Mouse (Mus musculus) embryonic facial prominence, embryonic 14.5 days (tissue): Measurements from ENCODE around the gene Skor1. TPM values are rescaled to one million over a fixed set of nuclear protein-coding genes. Genes with fewer than 3 reads are reported as not detected.

ENCODE experiments used
- ATAC-seq: fragments of 200-750 bp; cut with Nextera tagmentation; 2 replicates; pipeline ENCODE4 v1.8.0; 2017; ENCODE audit warnings: low read depth, moderate number of reproducible peaks, moderate TSS enrichment
- DNase-seq: peaks from one replicate; pipeline ENCODE4 v3.0.0-alpha.2; 2015; ENCODE audit warnings: low spot score
- H3K27ac ChIP-seq: fragments of 300-500 bp; sonication (generic); replicated peaks from 2 replicates; pipeline ENCODE4 v1.5.1; 2014; ENCODE audit warnings: low read depth, mild to moderate bottlenecking, low read length, moderate library complexity
- H3K27me3 ChIP-seq: fragments of 300-500 bp; sonication (generic); replicated peaks from 2 replicates; pipeline ENCODE4 v1.6.1; 2014; ENCODE audit warnings: low read length; ENCODE audit not compliant: control insufficient read depth, insufficient read depth
- H3K36me3 ChIP-seq: fragments of 300-500 bp; sonication (generic); 2 replicates; pipeline ENCODE4 v1.6.1; 2014; ENCODE audit warnings: low read length, mixed read lengths; ENCODE audit not compliant: control insufficient read depth, insufficient read depth
- H3K4me1 ChIP-seq: fragments of 300-500 bp; sonication (generic); 2 replicates; pipeline ENCODE4 v1.6.1; 2014; ENCODE audit warnings: antibody characterized with exemption, low read length; ENCODE audit not compliant: control insufficient read depth, insufficient read depth
- H3K4me2 ChIP-seq: fragments of 300-500 bp; sonication (generic); 2 replicates; pipeline ENCODE4 v1.6.1; 2014; ENCODE audit warnings: low read depth, mild to moderate bottlenecking, low read length, moderate library complexity, mixed read lengths
- H3K4me3 ChIP-seq: fragments of 300-500 bp; sonication (generic); 2 replicates; pipeline ENCODE4 v1.5.1; 2014; ENCODE audit warnings: low read depth, mild to moderate bottlenecking, low read length
- H3K9ac ChIP-seq: fragments of 300-500 bp; sonication (generic); 2 replicates; pipeline ENCODE4 v1.6.1; 2014; ENCODE audit warnings: low read depth, mild to moderate bottlenecking, low read length, moderate library complexity, mixed read lengths
- H3K9me3 ChIP-seq: fragments of 300-500 bp; sonication (generic); 2 replicates; pipeline ENCODE4 v1.6.1; 2016; ENCODE audit warnings: low read length; ENCODE audit not compliant: control insufficient read depth
- WGBS: fragments of 180-500 bp; shearing (Covaris S2); extraction: QIAGEN DNeasy Blood & Tissue Kit; methylation state at CpG from one replicate; pipeline ENCODE4 v1.1.7; 2014; 5-methylcytosine and 5-hydroxymethylcytosine counted together
- polyA plus RNA-seq: library from polyadenylated mRNA; unstranded; fragments of >200 nt; fragmentation: Nextera tagmentation; extraction: Ambion mirVana; gene quantifications from 2 replicates; pipeline ENCODE4 v1.2.1, GENCODE M21; 2014

Gene Skor1
- polyA plus RNA-seq, 1 experiment from 2014 or later = 0.04 TPM

DNA sequence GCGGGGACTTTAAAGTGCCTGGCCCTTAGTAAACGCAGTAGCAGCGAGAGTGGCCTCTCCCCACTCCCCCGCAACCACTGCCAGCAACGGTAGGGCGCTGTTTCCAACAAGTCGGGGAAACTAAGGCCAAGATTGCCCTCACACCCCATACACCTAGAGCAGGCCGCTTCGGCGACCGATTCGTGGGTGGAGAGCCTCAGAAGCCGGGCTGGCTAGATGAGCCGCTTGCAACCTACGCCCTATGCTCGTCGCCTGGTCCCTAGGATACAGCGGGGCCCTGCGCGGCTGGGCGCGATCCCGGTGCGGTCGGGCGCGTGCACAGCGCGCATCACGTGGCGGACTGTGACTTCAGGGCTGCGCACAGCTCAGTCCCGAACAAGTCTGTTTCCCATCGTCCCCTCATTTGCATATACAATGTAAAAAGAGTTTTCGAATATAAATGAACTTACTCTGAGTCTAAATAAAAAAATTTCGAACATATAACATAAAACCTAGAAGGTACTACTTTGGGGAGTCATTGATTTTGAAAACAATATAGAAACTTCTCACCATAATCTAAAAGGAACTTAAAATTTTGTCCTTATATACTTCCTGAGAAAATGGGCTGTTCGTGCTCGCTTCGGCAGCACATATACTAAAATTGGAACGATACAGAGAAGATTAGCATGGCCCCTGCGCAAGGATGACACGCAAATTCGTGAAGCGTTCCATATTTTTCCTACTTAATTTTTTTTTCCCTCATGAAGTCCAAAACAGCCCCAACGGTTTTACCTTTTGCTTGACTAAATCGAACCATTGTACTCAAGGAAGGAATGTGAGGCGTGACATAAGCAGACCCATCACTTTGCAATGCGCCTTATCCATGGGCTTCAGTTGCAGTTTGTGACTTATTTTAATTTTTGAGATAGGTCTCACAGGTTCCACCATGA is 15.8 kb downstream of the Skor1 start:
- Histone ChIP-seq H3K9me3 (no peaks in the 10 kb centered on the region), H3K4me3 (peak overlapping the region; percentile 64), H3K36me3 (no peaks in the 10 kb centered on the region), H3K27me3 (peaks cover 48% of the 10 kb centered on the region), H3K27ac (peak overlapping the region; percentile 86), H3K9ac (peak overlapping the region; percentile 74), H3K4me1 (no peaks in the 10 kb centered on the region), H3K4me2 (peak overlapping the region; percentile 63)
- peak; percentile 97 for DNase-seq
- peak; percentile 99 for ATAC-seq
- 2% methylated on average over 48 of the region's 48 CpGs for WGBS

- peak; percentile 50 for DNase-seq
- peak; percentile 5 for ATAC-seq
Observed at GRCm38 (mm10) chr9:63131957-63132602, 16.7 kb downstream of the Skor1 start.

DNA sequence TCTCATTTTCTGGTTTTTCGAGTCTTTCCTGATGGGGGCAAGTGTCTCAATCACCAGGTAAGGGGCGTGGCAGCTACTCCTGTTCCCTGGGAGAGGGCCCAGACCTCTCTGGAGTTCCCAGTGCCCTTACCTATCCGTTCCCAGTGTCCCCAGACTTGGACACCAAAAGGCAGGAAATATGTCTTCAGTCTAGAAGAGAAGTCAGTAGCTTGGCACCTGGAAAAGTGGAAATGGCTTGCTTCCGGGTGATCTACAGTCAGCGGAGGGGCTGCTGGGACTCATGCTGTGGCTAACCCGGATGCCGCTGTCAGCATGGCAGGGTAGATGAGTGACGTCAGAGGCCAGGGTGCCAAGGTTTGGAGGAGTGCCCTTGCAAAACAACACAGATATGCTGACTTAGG is 19.1 kb downstream of the Skor1 start:
- Histone ChIP-seq H3K27ac (no peak overlapping the region), H3K4me2 (no peak overlapping the region), H3K27me3 (peaks cover 16% of the 10 kb centered on the region), H3K9me3 (no peaks in the 10 kb centered on the region), H3K4me3 (no peak overlapping the region), H3K9ac (no peak overlapping the region), H3K4me1 (no peaks in the 10 kb centered on the region), H3K36me3 (no peaks in the 10 kb centered on the region)
- DNase-seq (no peak), ATAC-seq (no peak)
- WGBS = 71% methylated on average over 8 of the region's 8 CpGs

More at GRCm38 (mm10) chr9:63131957-63132602, 16.7 kb downstream of the Skor1 start:
- H3K4me3 ChIP-seq = peak overlapping the region; percentile 64
- peak overlapping the region; percentile 86 for H3K27ac ChIP-seq
- H3K36me3 ChIP-seq = no peaks in the 10 kb centered on the region
- WGBS = 1% methylated on average over 28 of the region's 28 CpGs
- peaks cover 40% of the 10 kb centered on the region for H3K27me3 ChIP-seq
- H3K9ac ChIP-seq = peak overlapping the region; percentile 74
- H3K9me3 ChIP-seq = no peaks in the 10 kb centered on the region
- no peaks in the 10 kb centered on the region for H3K4me1 ChIP-seq
- H3K4me2 ChIP-seq = peak overlapping the region; percentile 63

- Histone ChIP-seq H3K27me3 (no peaks in the 10 kb centered on the region), H3K9me3 (no peaks in the 10 kb centered on the region), H3K27ac (no peak overlapping the region), H3K4me3 (no peak overlapping the region), H3K36me3 (no peaks in the 10 kb centered on the region), H3K4me2 (no peak overlapping the region), H3K4me1 (no peaks in the 10 kb centered on the region), H3K9ac (no peak overlapping the region)
- WGBS = 41% methylated on average over 9 of the region's 9 CpGs
- ATAC-seq (no peak), DNase-seq (no peak)
Observed at GRCm38 (mm10) chr9:63124512-63124911, 24.2 kb downstream of the Skor1 start.

DNA sequence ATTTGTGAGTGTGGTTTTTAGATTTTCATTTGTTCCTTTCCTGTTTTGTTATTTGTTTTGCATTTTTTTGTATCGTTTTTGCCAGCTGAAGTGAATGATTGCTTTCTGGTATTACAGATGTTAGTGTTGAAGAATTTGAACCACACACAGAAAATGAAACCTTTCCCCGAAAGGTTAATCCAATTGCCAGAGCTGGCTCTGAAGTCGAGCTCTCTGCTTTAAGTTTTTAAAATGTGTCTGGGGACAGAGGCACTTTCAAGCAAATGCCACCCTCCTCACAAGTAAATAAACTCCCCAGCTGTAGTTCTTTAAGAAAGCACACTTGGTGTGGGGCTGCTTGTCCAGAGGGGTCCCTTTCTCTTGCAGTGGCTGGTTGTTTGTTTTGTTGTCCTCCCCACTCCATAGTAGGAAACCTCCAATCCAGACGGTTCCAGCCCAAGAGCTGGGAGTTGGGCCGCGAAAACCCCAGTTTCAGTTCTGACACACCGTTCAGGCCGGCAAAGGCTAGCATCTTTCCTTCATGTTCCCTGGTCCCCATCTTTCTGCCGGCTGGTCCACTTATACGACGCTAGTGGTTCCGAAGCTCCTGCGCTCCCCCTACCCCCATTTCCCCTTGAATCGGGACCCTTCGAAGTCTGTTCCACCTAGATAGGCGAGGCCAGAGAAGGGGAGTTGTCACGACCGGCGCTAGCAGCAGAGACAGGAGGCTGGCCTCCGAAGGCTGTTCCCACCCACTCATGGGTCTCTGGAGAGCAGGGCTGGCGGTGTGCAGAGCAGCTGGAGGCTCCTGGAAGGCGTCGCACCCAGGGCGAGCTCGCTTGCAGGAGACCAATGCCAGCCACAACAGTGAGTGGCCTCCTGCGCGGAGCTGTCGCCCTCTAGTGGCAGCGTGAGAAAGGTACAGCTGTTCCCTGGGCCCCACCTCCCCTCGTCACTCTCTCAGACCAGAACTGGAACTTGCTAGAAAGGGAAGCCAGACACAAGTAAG is 25.0 kb downstream of the Skor1 start:
- whole genome bisulfite sequencing = 3% methylated on average over 29 of the region's 30 CpGs
- no peaks in the 10 kb centered on the region for H3K36me3 ChIP-seq
- H3K4me1 ChIP-seq = no peaks in the 10 kb centered on the region
- no peaks in the 10 kb centered on the region for H3K27me3 ChIP-seq
- peak overlapping the region; percentile 59 for H3K9ac ChIP-seq
- ATAC-seq (peak; percentile 99), DNase-seq (peak; percentile 97)
- no peaks in the 10 kb centered on the region for H3K9me3 ChIP-seq
- peak overlapping the region; percentile 63 for H3K4me2 ChIP-seq
- peak overlapping the region; percentile 38 for H3K4me3 ChIP-seq
- peak overlapping the region; percentile 45 for H3K27ac ChIP-seq

- Histone ChIP-seq H3K9ac (no peak overlapping the region), H3K27me3 (no peaks in the 10 kb centered on the region), H3K36me3 (no peaks in the 10 kb centered on the region), H3K4me1 (no peaks in the 10 kb centered on the region), H3K27ac (peak overlapping the region; percentile 49; the same call in 1 of the 2 replicates), H3K4me3 (no peak overlapping the region), H3K4me2 (no peak overlapping the region), H3K9me3 (no peaks in the 10 kb centered on the region)
- 29% methylated on average over 8 of the region's 8 CpGs for WGBS
- DNase-seq (peak; percentile 82), ATAC-seq (no peak)
Observed at GRCm38 (mm10) chr9:63122161-63122833, 26.5 kb downstream of the Skor1 start.

- no peaks in the 10 kb centered on the region for H3K9me3 ChIP-seq
- H3K9ac ChIP-seq = no peak overlapping the region
- no peaks in the 10 kb centered on the region for H3K4me1 ChIP-seq
- WGBS = 67% methylated on average over 5 of the region's 5 CpGs
- no peak for DNase-seq
- H3K4me3 ChIP-seq = no peak overlapping the region
- no peaks in the 10 kb centered on the region for H3K36me3 ChIP-seq
- no peak overlapping the region for H3K27ac ChIP-seq
- H3K4me2 ChIP-seq = no peak overlapping the region
- H3K27me3 ChIP-seq = no peaks in the 10 kb centered on the region
- no peak for ATAC-seq
Observed at GRCm38 (mm10) chr9:63118385-63118784, 30.4 kb downstream of the Skor1 start.
